Mouse (Mus musculus) limb, embryonic 14.5 days (tissue): Measurements from ENCODE around the gene Pitpnm2. TPM values are rescaled to one million over a fixed set of nuclear protein-coding genes. Genes with fewer than 3 reads are reported as not detected.

Experiments
- ATAC-seq: fragments of 200-750 bp; cut with Nextera tagmentation; 2 replicates; pipeline ENCODE4 v1.8.0; 2017; ENCODE audit warnings: low read depth, moderate number of reproducible peaks, moderate TSS enrichment; ENCODE audit not compliant: low FRiP score
- DNase-seq: peaks from one replicate; pipeline ENCODE4 v3.0.0-alpha.2; 2015; ENCODE audit warnings: low spot score
- H3K27ac ChIP-seq: fragments of 300-500 bp; sonication (generic); replicated peaks from 2 replicates; pipeline ENCODE4 v1.5.1; 2014; ENCODE audit warnings: low read depth, mild to moderate bottlenecking, low read length, moderate library complexity, mixed read lengths
- H3K27me3 ChIP-seq: fragments of 300-500 bp; sonication (generic); 2 replicates; pipeline ENCODE4 v1.6.1; 2014; ENCODE audit warnings: low read length, mixed read lengths; ENCODE audit not compliant: control insufficient read depth, insufficient read depth
- H3K36me3 ChIP-seq: fragments of 300-500 bp; sonication (generic); 2 replicates; pipeline ENCODE4 v1.6.1; 2014; ENCODE audit warnings: mild to moderate bottlenecking, low read length, moderate library complexity, mixed read lengths; ENCODE audit not compliant: control insufficient read depth, insufficient read depth
- H3K4me1 ChIP-seq: fragments of 300-500 bp; sonication (generic); 2 replicates; pipeline ENCODE4 v1.6.1; 2014; ENCODE audit warnings: antibody characterized with exemption, low read length, mixed read lengths; ENCODE audit not compliant: control insufficient read depth, insufficient read depth
- H3K4me2 ChIP-seq: fragments of 300-500 bp; sonication (generic); replicated peaks from 2 replicates; pipeline ENCODE4 v1.6.1; 2014; ENCODE audit warnings: low read depth, mild to moderate bottlenecking, low read length, moderate library complexity; ENCODE audit not compliant: severe bottlenecking
- H3K4me3 ChIP-seq: fragments of 300-500 bp; sonication (generic); replicated peaks from 2 replicates; pipeline ENCODE4 v1.5.1; 2014; ENCODE audit warnings: low read length
- H3K9ac ChIP-seq: fragments of 300-500 bp; sonication (generic); 2 replicates; pipeline ENCODE4 v1.6.1; 2014; ENCODE audit warnings: mild to moderate bottlenecking, low read depth, low read length, moderate library complexity; ENCODE audit not compliant: severe bottlenecking
- H3K9me3 ChIP-seq: fragments of 300-500 bp; sonication (generic); 2 replicates; pipeline ENCODE4 v1.6.1; 2016; ENCODE audit warnings: low read length; ENCODE audit not compliant: control insufficient read depth
- POLR2A ChIP-seq: fragments of 200-500 bp; IDR thresholded peaks from 2 replicates; pipeline ENCODE4 v1.8.0; 2012; ENCODE audit warnings: inconsistent platforms, mild to moderate bottlenecking, moderate library complexity, borderline replicate concordance; ENCODE audit not compliant: insufficient read depth, insufficient read length; ENCODE audit errors: extremely low read depth
- WGBS: fragments of 180-500 bp; shearing (Covaris S2); extraction: QIAGEN DNeasy Blood & Tissue Kit; methylation state at CpG from one replicate; pipeline ENCODE4 v1.1.7; 2014; 5-methylcytosine and 5-hydroxymethylcytosine counted together
- polyA plus RNA-seq, 2 experiments: library from polyadenylated mRNA; depleted of rRNA in 1 of 2; stranded (reverse) in 1 of 2; unstranded in 1 of 2; fragments of >200 nt; fragmentation: Nextera tagmentation in 1 of 2; extraction: Ambion mirVana in 1 of 2; gene quantifications; 2 replicates each; pipeline versions ENCODE4 v1.2.1 to v1.2.3; 2012 to 2014

Pitpnm2 gene
- polyA plus RNA-seq, 2 experiments: 8.2 to 37.1 TPM

GRCm38 (mm10) chr5:124255141-124255540, 5.6 kb upstream of the Pitpnm2 start:
- ATAC-seq (no peak), DNase-seq (no peak)
- Histone ChIP-seq H3K4me2 (no peak overlapping the region), H3K9me3 (no peaks in the 10 kb centered on the region), H3K27me3 (no peaks in the 10 kb centered on the region), H3K27ac (no peak overlapping the region), H3K9ac (no peak overlapping the region), H3K4me3 (no peak overlapping the region), H3K36me3 (peaks cover 57% of the 10 kb centered on the region), H3K4me1 (peaks cover 4% of the 10 kb centered on the region; the same call in 1 of the 2 replicates)
- 92% methylated on average over 7 of the region's 7 CpGs for WGBS
- no peak for TF ChIP-seq POLR2A

DNA sequence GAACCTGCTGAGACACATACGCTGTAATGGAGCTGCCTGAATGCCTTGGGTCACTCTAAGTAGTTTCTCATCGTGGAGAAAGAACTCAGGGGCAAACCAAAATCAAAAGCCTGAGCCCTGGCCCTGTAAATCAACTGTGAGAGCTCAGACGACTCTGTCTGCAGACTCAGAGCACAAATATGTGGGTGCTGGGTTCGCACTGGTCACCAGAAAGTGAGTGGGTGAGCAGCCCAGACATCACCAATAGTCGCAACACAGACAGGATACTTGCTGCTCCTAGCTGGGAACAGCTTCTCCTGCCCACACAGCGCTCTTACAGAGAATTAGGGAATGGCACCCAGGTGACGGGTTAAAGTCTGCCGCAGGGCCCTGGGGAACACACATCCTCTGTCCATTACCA, 4.0 kb upstream of the Pitpnm2 start:
- no peak for DNase-seq
- H3K9me3 ChIP-seq: no peaks in the 10 kb centered on the region
- peaks cover 7% of the 10 kb centered on the region for H3K4me1 ChIP-seq
- WGBS: 85% methylated on average over 8 of the region's 8 CpGs
- H3K4me2 ChIP-seq: no peak overlapping the region
- TF ChIP-seq POLR2A: no peak
- H3K27me3 ChIP-seq: no peaks in the 10 kb centered on the region
- no peak overlapping the region for H3K4me3 ChIP-seq
- ATAC-seq: no peak
- H3K9ac ChIP-seq: no peak overlapping the region
- peaks cover 43% of the 10 kb centered on the region for H3K36me3 ChIP-seq
- no peak overlapping the region for H3K27ac ChIP-seq

DNA sequence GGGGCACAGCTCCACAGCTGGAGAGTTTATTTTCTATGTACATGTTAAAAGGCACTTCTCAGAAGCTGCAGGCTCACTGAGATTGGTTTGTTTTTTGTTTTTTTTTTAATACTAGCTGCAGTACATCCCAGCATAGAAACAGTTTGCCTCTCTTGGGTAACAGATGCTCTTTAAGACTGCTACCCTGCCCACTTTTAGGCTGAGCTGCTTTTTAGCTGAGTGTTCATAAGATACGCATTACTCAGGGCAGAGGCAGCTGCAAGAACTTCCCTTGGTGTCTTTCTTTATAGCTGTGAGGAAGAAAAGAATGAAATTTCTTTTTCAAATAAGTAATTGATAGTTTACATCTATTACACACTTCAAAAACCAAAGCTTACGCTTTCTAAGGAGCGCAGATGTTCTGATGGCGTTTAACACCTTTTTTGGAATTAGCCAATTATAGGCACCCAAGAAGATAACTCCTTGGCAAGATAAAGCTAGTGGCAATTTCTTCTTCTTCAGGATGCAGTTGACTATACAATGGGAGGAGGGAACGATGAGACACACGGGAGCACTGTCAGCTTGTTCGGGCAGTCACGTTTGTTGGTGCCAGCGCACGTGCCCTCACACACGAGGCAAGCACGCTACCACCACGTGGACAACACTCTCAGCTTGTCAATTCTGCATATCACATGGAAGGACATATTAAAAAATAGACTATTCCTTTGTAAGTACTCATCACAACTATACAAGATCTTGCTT, 3.2 kb upstream of the Pitpnm2 start:
- 91% methylated on average over 13 of the region's 13 CpGs for WGBS
- Histone ChIP-seq H3K4me2 (no peak overlapping the region), H3K9me3 (no peaks in the 10 kb centered on the region), H3K9ac (no peak overlapping the region), H3K4me1 (peaks cover 7% of the 10 kb centered on the region), H3K27me3 (no peaks in the 10 kb centered on the region), H3K4me3 (no peak overlapping the region), H3K36me3 (peaks cover 36% of the 10 kb centered on the region), H3K27ac (no peak overlapping the region)
- TF ChIP-seq POLR2A: no peak
- no peak for ATAC-seq
- DNase-seq: no peak

- ATAC-seq: no peak
- TF ChIP-seq POLR2A: no peak
- Histone ChIP-seq H3K4me3 (no peak overlapping the region), H3K9me3 (no peaks in the 10 kb centered on the region), H3K27me3 (no peaks in the 10 kb centered on the region), H3K9ac (no peak overlapping the region), H3K4me1 (peaks cover 7% of the 10 kb centered on the region), H3K36me3 (peaks cover 21% of the 10 kb centered on the region), H3K4me2 (no peak overlapping the region), H3K27ac (no peak overlapping the region)
- WGBS: 77% methylated on average over 5 of the region's 5 CpGs
- no peak for DNase-seq
These were observed 1.5 kb upstream of the Pitpnm2 start for GRCm38 (mm10) chr5:124251070-124251469.

DNA sequence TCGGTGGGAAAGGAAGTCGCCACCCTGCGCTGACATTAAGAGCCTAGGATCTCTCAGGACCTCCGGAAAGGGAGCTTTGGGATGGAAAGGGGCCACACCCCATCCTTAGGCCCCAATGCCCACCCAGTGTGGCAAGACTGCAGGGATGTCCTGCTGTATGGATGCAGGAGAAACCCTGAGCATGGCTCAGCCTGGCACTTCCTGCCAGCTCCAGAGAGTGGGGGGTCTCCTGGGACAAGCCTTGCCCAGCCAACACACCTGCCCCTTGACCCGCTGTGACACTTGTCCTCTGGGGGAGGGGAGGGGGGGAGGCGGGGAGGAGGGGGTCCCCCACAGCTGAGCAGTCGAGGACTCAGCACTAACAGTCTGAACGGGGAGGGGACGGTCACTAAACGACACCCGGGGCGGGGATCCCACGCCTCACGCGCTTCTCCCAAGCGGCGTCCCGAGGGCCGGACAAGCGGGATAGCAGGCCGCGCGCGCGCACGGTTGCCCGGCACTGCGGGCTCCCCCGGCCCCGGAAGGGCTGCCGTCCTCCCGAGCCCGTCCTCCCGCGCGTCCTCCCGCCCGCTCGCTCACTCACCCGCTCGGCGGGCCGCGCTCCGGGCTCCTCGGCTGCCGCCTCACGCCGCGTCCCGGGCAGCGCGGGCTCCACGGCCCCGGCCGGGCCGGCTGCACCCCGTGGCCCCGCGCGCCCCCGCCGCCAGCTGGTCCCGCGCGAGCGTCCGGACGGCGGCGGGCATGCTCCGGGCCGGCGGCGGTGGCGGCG, 531 bp downstream of the Pitpnm2 start:
- TF ChIP-seq POLR2A: no peak
- DNase-seq: peak; percentile 23

More for the DNA sequence above, 531 bp downstream of the Pitpnm2 start:
- Histone ChIP-seq H3K4me2 (peak overlapping the region; percentile 92), H3K4me1 (peaks cover 7% of the 10 kb centered on the region), H3K27me3 (no peaks in the 10 kb centered on the region), H3K9ac (peak overlapping the region; percentile 81), H3K9me3 (no peaks in the 10 kb centered on the region), H3K36me3 (peaks cover 19% of the 10 kb centered on the region; the same call in 1 of the 2 replicates), H3K4me3 (peak overlapping the region; percentile 67), H3K27ac (peak overlapping the region; percentile 72)
- ATAC-seq: peak; percentile 62; the same call in 1 of the 2 replicates
- WGBS: under 1% methylated on average over 41 of the region's 77 CpGs
